ENCODE assay signal across 1 mouse cellular context in the genomic region with DNA sequence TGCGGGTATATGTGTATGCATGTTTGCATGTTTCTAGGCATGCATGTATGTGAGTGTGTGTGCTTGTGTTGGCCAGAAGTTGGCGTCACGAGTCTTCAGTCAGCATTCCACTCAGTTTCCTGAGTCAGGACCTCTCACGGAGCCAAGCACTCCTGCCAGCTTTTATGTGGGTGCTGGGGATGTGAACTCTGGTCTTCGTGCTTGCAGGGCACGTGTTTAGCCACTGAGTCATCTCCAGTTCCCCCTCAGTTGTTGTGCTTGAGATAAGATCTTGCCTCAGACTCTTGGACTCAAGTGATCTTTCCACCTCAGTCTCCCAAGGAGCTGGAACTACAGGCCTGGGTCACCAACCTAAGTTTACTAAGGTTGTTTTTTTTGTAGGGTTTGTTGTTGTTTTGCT.
TF ChIP-seq lines count a peak whose summit lies in the region.

No protein-coding gene starts in this region.

TF ChIP-seq in MEL, 35 proteins besides CTCF, POLR2A, EP300 and RAD21:
- TF ChIP-seq ZMIZ1 (IDR thresholded peaks at IDR 0.05; ENCODE audit: low read depth, low read length): no peak
- no peak for TF ChIP-seq SIN3A (IDR thresholded peaks at IDR 0.05; ENCODE audit: low read length)
- no peak for TF ChIP-seq ETS1 (IDR thresholded peaks at IDR 0.05; ENCODE audit: low read depth, low read length)
- TF ChIP-seq GATA1 (IDR thresholded peaks at IDR 0.05; ENCODE audit: low read depth, low read length): peak; percentile 33; the same call in 1 of the 2 replicates
- TF ChIP-seq ZKSCAN1 (IDR thresholded peaks at IDR 0.05; ENCODE audit: low read depth, low read length): no peak
- TF ChIP-seq ZC3H11A (IDR thresholded peaks at IDR 0.05; ENCODE audit: low read depth, low read length): no peak
- TF ChIP-seq HCFC1 (IDR thresholded peaks at IDR 0.05; ENCODE audit: low read depth, low read length): no peak
- peak; percentile 43; the same call in 1 of the 2 replicates for TF ChIP-seq MAX (IDR thresholded peaks at IDR 0.05; ENCODE audit: low read length)
- TF ChIP-seq SMC3 (IDR thresholded peaks at IDR 0.05; ENCODE audit: low read depth, low read length): no peak
